Mouse (Mus musculus): ENCODE measurements around the gene Bmper.

DNA sequence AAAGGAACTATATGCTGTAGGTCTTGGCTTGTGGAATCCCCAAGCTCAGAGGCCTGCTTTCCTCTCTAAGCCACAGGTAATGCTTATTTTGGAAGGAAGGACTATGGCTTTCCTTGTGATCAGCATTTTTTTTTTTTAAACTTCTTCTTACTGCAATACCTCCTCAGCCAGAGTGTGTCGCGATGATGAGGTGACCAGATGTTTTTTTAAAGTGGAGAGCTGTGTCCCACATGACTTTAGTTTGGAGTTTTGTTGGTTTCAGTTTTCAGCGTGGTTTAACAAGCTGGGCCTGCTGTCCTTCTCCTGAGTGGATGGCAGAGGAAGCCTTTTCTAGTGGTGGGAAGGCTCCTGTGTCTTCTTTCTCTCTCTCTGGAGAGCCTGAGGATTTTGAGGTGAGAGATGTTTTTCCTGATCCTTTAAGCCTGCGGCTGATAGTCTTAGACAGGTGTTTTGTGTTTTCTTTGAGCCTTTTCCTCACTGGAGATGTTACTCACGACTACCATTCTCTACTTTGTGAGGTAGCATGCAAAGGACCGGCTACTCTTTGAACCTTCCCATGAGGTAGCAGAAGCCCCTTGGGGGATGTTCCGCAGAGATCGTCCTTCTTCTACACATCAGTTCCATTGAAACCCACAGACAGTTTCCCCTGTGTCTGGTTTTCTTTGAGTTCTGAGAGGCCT, 74.8 kb downstream of the Bmper start:
- TF ChIP-seq CTCF (IDR thresholded peaks at IDR 0.05; ENCODE audit: low read depth) (no peak), EP300 (IDR thresholded peaks at IDR 0.05; ENCODE audit: low read depth) (no peak)
